Mouse (Mus musculus) CH12.LX (cell line): ENCODE data around the gene Rasal1.

Source experiments
- CTCF ChIP-seq, 2 experiments: IDR thresholded peaks in 1 of 2; conservative IDR thresholded peaks in 1 of 2; 2 replicates each; pipeline ENCODE4 v1.5.1; 2011 to 2012; ENCODE audit warnings: low read depth in 2 of 2, low read length in 2 of 2, improper control_type of control experiment in 1 of 2, inconsistent platforms in 1 of 2, mild to moderate bottlenecking in 1 of 2, moderate library complexity in 1 of 2
- ELF1 ChIP-seq: IDR thresholded peaks from 2 replicates; pipeline ENCODE4 v1.6.1; 2014; ENCODE audit warnings: low read depth, mild to moderate bottlenecking, inconsistent platforms, low read length, improper control_type of control experiment
- EP300 ChIP-seq: IDR thresholded peaks from 2 replicates; pipeline ENCODE4 v1.6.1; 2011; ENCODE audit warnings: low read length, improper control_type of control experiment
- GABPA ChIP-seq: IDR thresholded peaks from 2 replicates; pipeline ENCODE4 v1.6.1; 2012; ENCODE audit warnings: low read depth, low read length, improper control_type of control experiment, inconsistent platforms; ENCODE audit not compliant: insufficient replicate concordance
- MAFK ChIP-seq: IDR thresholded peaks from 2 replicates; pipeline ENCODE4 v1.6.1; 2011; ENCODE audit warnings: low read length, improper control_type of control experiment; ENCODE audit not compliant: insufficient replicate concordance
- POLR2A ChIP-seq: IDR thresholded peaks from 2 replicates; pipeline ENCODE4 v1.6.1; 2011; ENCODE audit warnings: low read depth, mild to moderate bottlenecking, improper control_type of control experiment, low read length
- POLR2AphosphoS2 ChIP-seq: IDR thresholded peaks from 2 replicates; pipeline ENCODE4 v1.6.1; 2011; ENCODE audit warnings: low read depth, low read length, improper control_type of control experiment
- SMC3 ChIP-seq: IDR thresholded peaks from 2 replicates; pipeline ENCODE4 v1.6.1; 2011; ENCODE audit warnings: low read depth, low read length, improper control_type of control experiment
- USF1 ChIP-seq: IDR thresholded peaks from 2 replicates; pipeline ENCODE4 v1.6.1; 2014; ENCODE audit warnings: low read depth, mild to moderate bottlenecking, inconsistent platforms, low read length, improper control_type of control experiment

DNA sequence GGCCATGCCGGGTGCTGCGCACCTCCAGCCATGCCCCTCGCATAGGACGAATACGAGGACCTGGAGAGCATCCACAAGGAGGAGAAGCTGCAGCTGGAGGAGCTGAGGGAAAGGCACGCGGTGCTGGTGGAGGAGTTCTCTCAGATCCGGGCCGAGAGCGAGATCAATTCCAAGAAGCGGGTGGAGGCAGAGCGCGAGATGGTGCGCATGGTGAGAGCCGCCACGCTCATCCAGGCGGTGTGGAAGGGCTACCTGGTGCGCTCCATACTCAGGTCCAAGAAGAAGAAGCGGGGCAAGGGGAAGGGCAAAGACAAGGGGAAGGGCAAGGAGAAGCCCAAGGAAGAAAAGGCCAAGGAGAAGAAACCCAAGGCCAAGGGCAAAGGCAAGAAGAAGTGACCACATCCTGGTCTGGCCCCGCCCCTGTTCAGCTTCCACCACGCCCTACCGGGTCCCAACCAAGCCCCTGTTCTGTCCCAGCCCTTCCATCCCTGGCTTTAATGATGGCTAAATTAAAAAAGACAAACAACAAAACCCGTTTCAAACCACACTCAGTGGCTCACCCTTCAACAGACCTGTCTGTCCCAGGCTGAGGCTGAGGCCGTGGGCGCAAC is 41.9 kb upstream of the Rasal1 start:
- TF ChIP-seq EP300 (no peak), USF1 (no peak), POLR2AphosphoS2 (no peak), CTCF (conservative IDR thresholded peaks at IDR 0.05 in 1 of 2, IDR thresholded peaks at IDR 0.05 in 1 of 2; ENCODE audit: low read depth in 2 of 2, low read length in 2 of 2) (no peak), GABPA (no peak), SMC3 (no peak), ELF1 (no peak), MAFK (no peak), POLR2A (no peak)
